Mouse (Mus musculus) adrenal gland, adult 8-10 months (tissue): ENCODE results near the gene Chek2. TPM values are rescaled to one million over a fixed set of nuclear protein-coding genes. Genes with fewer than 3 reads are reported as not detected.

Experiments used
- DNase-seq: peaks from one replicate; pipeline ENCODE4 v3.0.0; 2022
- total RNA-seq, 4 experiments: library from RNA; stranded (reverse); gene quantifications; 2 replicates each; pipeline ENCODE4 v1.2.4; 2022

The Chek2 gene
- total RNA-seq, 4 experiments from 2014 or later = 4.2 to 5.6 (median 4.7) TPM

DNA sequence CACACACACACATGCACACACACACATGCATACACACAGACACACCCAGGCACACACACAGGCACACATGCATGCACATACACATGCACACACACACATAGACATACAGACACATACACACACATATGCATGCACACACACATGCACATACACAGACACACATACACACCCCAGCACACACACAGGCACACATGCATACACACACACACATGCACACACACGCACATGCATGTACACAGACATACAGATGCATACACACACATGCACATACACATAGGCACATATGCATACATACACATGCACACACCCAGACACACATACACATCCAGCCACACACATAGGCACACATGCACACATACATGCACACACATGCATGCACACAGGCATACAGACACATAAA, 66.9 kb downstream of the Chek2 start:
- DNase-seq = no peak

DNA sequence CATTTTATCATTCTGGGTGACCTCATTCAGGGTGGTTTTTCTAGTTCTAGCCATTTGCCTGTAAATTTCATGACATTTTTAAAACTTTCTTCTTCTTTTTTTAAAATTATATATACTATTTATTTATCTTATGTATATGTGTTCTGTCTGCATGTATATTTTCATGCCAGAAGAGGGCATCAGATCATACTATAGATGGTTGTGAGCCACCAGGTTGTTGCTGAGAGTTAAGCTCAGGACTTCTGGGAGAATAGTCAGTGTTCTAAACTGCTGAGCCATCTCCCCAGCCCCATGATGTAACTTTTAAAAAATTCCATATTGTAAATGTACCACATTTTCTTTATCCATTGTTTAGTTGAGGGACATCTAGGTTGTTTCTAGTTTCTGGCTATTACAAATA, 69.1 kb downstream of the Chek2 start:
- no peak for DNase-seq

- DNase-seq = no peak
These were observed 70.3 kb downstream of the Chek2 start for GRCm38 (mm10) chr5:110909955-110910589.

GRCm38 (mm10) chr5:110914859-110915258, 75.1 kb downstream of the Chek2 start:
- DNase-seq = no peak

DNA sequence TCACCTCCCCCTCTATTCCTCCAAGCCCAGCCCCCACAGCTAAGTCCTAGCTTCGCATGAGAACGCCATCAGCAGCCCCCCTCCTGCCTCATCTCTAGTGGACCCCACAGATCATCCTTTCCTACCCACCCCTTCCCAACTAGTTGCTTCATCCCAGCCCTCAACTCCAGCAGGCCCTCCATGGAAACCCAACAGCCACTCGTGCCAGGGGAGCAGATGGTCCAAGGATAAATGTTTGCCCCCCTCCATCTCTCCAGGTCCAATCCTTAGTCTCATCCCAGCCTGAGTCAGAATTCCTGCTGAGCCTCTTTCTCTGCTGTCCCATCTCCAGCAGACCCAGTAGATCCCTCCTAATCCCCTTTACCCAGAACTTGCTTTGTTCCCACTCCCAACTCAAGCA, 76.5 kb downstream of the Chek2 start:
- no peak for DNase-seq

GRCm38 (mm10) chr5:110919541-110919940, 79.8 kb downstream of the Chek2 start:
- no peak for DNase-seq

GRCm38 (mm10) chr5:110923336-110923735, 83.6 kb downstream of the Chek2 start:
- no peak for DNase-seq

Other genes starting within 250 kb of the Chek2 start
- gene Noc4l, start 186.6 kb upstream of the Chek2 start, total RNA-seq = 10 to 100 TPM; 16.0 to 22.6 (median 19.0) TPM
- gene Ddx51, start 186.5 kb upstream of the Chek2 start, total RNA-seq = 10 to 100 TPM; 24.3 to 30.8 (median 26.9) TPM
- 100 to 1,000 TPM in 1 of 4 experiments, 10 to 100 TPM in 3; 82.2 to 134 (median 91.6) TPM for gene Ep400, start 69.3 kb upstream of the Chek2 start, total RNA-seq
- 10 to 100 TPM; 46.4 to 55.9 (median 51.5) TPM for gene Pus1, start 59.3 kb upstream of the Chek2 start, total RNA-seq
- 10 to 100 TPM; 43.6 to 64.1 (median 57.3) TPM for gene Ulk1, start 29.9 kb upstream of the Chek2 start, total RNA-seq
- gene Hscb, start 202 bp upstream of the Chek2 start, total RNA-seq = 10 to 100 TPM; 12.5 to 22.0 (median 17.0) TPM
- gene Ttc28, start 39.8 kb downstream of the Chek2 start, total RNA-seq = 10 to 100 TPM; 21.2 to 36.3 (median 29.8) TPM